Mouse (Mus musculus): Measurements from ENCODE around the gene Gnao1.

- TF ChIP-seq POLR2A (IDR thresholded peaks at IDR 0.05; ENCODE audit: borderline replicate concordance, control insufficient read depth, low read depth, low read length) (no peak), CTCF (IDR thresholded peaks at IDR 0.05; ENCODE audit: control insufficient read depth, insufficient read depth, low read length) (no peak)
These were observed 32.2 kb upstream of the Gnao1 start for GRCm38 (mm10) chr8:93777605-93778004.
